Mouse (Mus musculus) limb, embryonic 11.5 days (tissue): ENCODE measurements at regions not wholly inside any gene's neighbourhood (a gene's known extent, or its start where the extent isn't known, plus 50 kb on each side); places are given as distances from the start of the nearest gene placed in this dataset.

Experiments
- ATAC-seq: fragments of 200-750 bp; cut with Nextera tagmentation; 2 replicates; pipeline ENCODE4 v1.8.0; 2017; ENCODE audit warnings: low read depth; ENCODE audit not compliant: insufficient number of reproducible peaks, low FRiP score, low TSS enrichment
- DNase-seq: peaks from one replicate; pipeline ENCODE4 v3.0.0-alpha.2; 2015; ENCODE audit warnings: low spot score
- H3K27ac ChIP-seq: fragments of 300-500 bp; sonication (generic); replicated peaks from 2 replicates; pipeline ENCODE4 v1.5.1; 2014; ENCODE audit warnings: low read depth, mild to moderate bottlenecking, low read length
- H3K27me3 ChIP-seq: fragments of 300-500 bp; sonication (generic); 2 replicates; pipeline ENCODE4 v1.6.1; 2014; ENCODE audit warnings: mild to moderate bottlenecking, low read length, mixed read lengths; ENCODE audit not compliant: control insufficient read depth, insufficient read depth
- H3K36me3 ChIP-seq: fragments of 300-500 bp; sonication (generic); 2 replicates; pipeline ENCODE4 v1.6.1; 2014; ENCODE audit warnings: mild to moderate bottlenecking, low read length, moderate library complexity, mixed read lengths; ENCODE audit not compliant: control insufficient read depth, insufficient read depth
- H3K4me1 ChIP-seq: fragments of 300-500 bp; sonication (generic); 2 replicates; pipeline ENCODE4 v1.6.1; 2014; ENCODE audit warnings: low read length, mixed read lengths; ENCODE audit not compliant: control insufficient read depth, insufficient read depth
- H3K4me2 ChIP-seq: fragments of 300-500 bp; sonication (generic); 2 replicates; pipeline ENCODE4 v1.6.1; 2014; ENCODE audit warnings: low read depth, mild to moderate bottlenecking, moderate library complexity; ENCODE audit not compliant: severe bottlenecking
- H3K4me3 ChIP-seq: fragments of 300-500 bp; sonication (generic); 2 replicates; pipeline ENCODE4 v1.5.1; 2014; ENCODE audit warnings: low read depth, low read length
- H3K9ac ChIP-seq: fragments of 300-500 bp; sonication (generic); 2 replicates; pipeline ENCODE4 v1.6.1; 2014; ENCODE audit warnings: mild to moderate bottlenecking, low read length
- H3K9me3 ChIP-seq: fragments of 300-500 bp; sonication (generic); 2 replicates; pipeline ENCODE4 v1.6.1; 2016; ENCODE audit warnings: low read length; ENCODE audit not compliant: control insufficient read depth
- WGBS: fragments of 180-500 bp; shearing (Covaris S2); extraction: QIAGEN DNeasy Blood & Tissue Kit; methylation state at CpG from one replicate; pipeline ENCODE4 v1.1.7; 2014; 5-methylcytosine and 5-hydroxymethylcytosine counted together

GRCm38 (mm10) chr1:163488109-163488508, 84.6 kb upstream of the Gorab start:
- H3K4me1 ChIP-seq: no peaks in the 10 kb centered on the region
- H3K9me3 ChIP-seq: no peaks in the 10 kb centered on the region
- H3K36me3 ChIP-seq: no peaks in the 10 kb centered on the region
- whole genome bisulfite sequencing: 78% methylated on average over 4 of the region's 4 CpGs
- H3K27ac ChIP-seq: no peak overlapping the region
- H3K9ac ChIP-seq: no peak overlapping the region
- DNase-seq (no peak), ATAC-seq (no peak)
- H3K4me3 ChIP-seq: no peak overlapping the region
- H3K4me2 ChIP-seq: no peak overlapping the region
- no peaks in the 10 kb centered on the region for H3K27me3 ChIP-seq

GRCm38 (mm10) chr1:163483098-163483497, 79.6 kb upstream of the Gorab start:
- DNase-seq (no peak), ATAC-seq (no peak)
- Histone ChIP-seq H3K27ac (no peak overlapping the region), H3K9me3 (no peaks in the 10 kb centered on the region), H3K36me3 (no peaks in the 10 kb centered on the region), H3K4me2 (no peak overlapping the region), H3K4me1 (no peaks in the 10 kb centered on the region), H3K27me3 (no peaks in the 10 kb centered on the region), H3K4me3 (no peak overlapping the region), H3K9ac (no peak overlapping the region)
- 85% methylated on average over 3 of the region's 3 CpGs for WGBS

GRCm38 (mm10) chr1:163477478-163478167, 74.2 kb upstream of the Gorab start:
- H3K36me3 ChIP-seq: no peaks in the 10 kb centered on the region
- 0 out of 2 replicates have a peak, but pooled peaks cover 3% of the 10 kb centered on the region for H3K4me1 ChIP-seq
- H3K4me3 ChIP-seq: no peak overlapping the region
- no peak overlapping the region for H3K9ac ChIP-seq
- H3K27me3 ChIP-seq: no peaks in the 10 kb centered on the region
- WGBS: 43% methylated on average over 4 of the region's 4 CpGs
- ATAC-seq (no peak), DNase-seq (no peak)
- no peak overlapping the region for H3K27ac ChIP-seq
- H3K4me2 ChIP-seq: no peak overlapping the region
- no peaks in the 10 kb centered on the region for H3K9me3 ChIP-seq

GRCm38 (mm10) chr1:163461194-163461593, 57.7 kb upstream of the Gorab start:
- peak; percentile 81 for DNase-seq
- Histone ChIP-seq H3K4me2 (peak overlapping the region; percentile 10; the same call in 1 of the 2 replicates), H3K4me1 (peaks cover 5% of the 10 kb centered on the region; the same call in 1 of the 2 replicates), H3K36me3 (no peaks in the 10 kb centered on the region), H3K9ac (no peak overlapping the region), H3K4me3 (no peak overlapping the region), H3K27me3 (no peaks in the 10 kb centered on the region), H3K27ac (peak overlapping the region; percentile 69; the same call in 1 of the 2 replicates), H3K9me3 (no peaks in the 10 kb centered on the region)
- 12% methylated on average over 13 of the region's 13 CpGs for WGBS
- ATAC-seq: peak; percentile 85

- Histone ChIP-seq H3K4me3 (no peak overlapping the region), H3K4me1 (peaks cover 2% of the 10 kb centered on the region; the same call in 1 of the 2 replicates), H3K9ac (no peak overlapping the region), H3K36me3 (no peaks in the 10 kb centered on the region), H3K4me2 (no peak overlapping the region), H3K27ac (no peak overlapping the region), H3K9me3 (no peaks in the 10 kb centered on the region), H3K27me3 (no peaks in the 10 kb centered on the region)
- no peak for ATAC-seq
- DNase-seq: no peak
- WGBS: 89% methylated on average over 8 of the region's 8 CpGs
Observed at GRCm38 (mm10) chr1:163456366-163456765, 52.9 kb upstream of the Gorab start.
